Mouse (Mus musculus): Measurements from ENCODE around the gene Ptpn14.

GRCm38 (mm10) chr1:189882886-189883285 lies 154.8 kb downstream of the Ptpn14 start:
- TF ChIP-seq POLR2A (IDR thresholded peaks at IDR 0.05; ENCODE audit: insufficient read depth, low read depth, low read length) (no peak), CTCF (IDR thresholded peaks at IDR 0.05) (peak; percentile 90), EP300 (IDR thresholded peaks at IDR 0.05; ENCODE audit: insufficient read depth, low read depth, low read length) (0 out of 2 replicates have a peak, but pooled peaks have one; percentile 33)
